Mouse (Mus musculus): ENCODE results near the gene Dtwd1. TPM values are rescaled to one million over a fixed set of nuclear protein-coding genes. Genes with fewer than 3 reads are reported as not detected.

Dtwd1 gene
- total and polyA plus RNA-seq, 3 experiments = 20.5 to 49.3 (median 24.0) TPM

- DNase-seq (ENCODE audit: extremely low read depth) = peak; percentile 19
- in situ Hi-C loops (cut with MboI; ENCODE audit: low pct_ligation_motif_present, low pct_unique_long_range_greater_than_20kb, low sequenced_read_pairs) = no loop called here
Measured at GRCm38 (mm10) chr2:126147723-126148122, 4.2 kb upstream of the Dtwd1 start.

GRCm38 (mm10) chr2:126165277-126166018 is 13.5 kb downstream of the Dtwd1 start:
- in situ Hi-C loops (cut with MboI; ENCODE audit: low pct_ligation_motif_present, low pct_unique_long_range_greater_than_20kb, low sequenced_read_pairs) = no loop called here

More at GRCm38 (mm10) chr2:126147723-126148122, 4.2 kb upstream of the Dtwd1 start:
- Histone ChIP-seq H3K4me1 (ENCODE audit: control insufficient read depth in 1 of 2, insufficient read depth in 2 of 2) (no peaks in the 10 kb centered on the region), H3K27ac (ENCODE audit: insufficient read depth, low read depth) (no peak overlapping the region), H3K4me2 (ENCODE audit: insufficient read depth, low read depth, poor library complexity, severe bottlenecking) (no peak overlapping the region), H3K9ac (ENCODE audit: insufficient read depth, low read depth) (no peak overlapping the region), H3K4me3 (replicated peaks in 1 of 3; ENCODE audit: low read depth in 2 of 3, low read length in 2 of 3, poor library complexity in 1 of 3) (no peak overlapping the region), H3K36me3 (replicated peaks in 1 of 2; ENCODE audit: control insufficient read depth in 1 of 2, insufficient read depth in 1 of 2, low read length in 1 of 2) (no peaks in the 10 kb centered on the region), H3K79me2 (replicated peaks; ENCODE audit: control insufficient read depth, extremely low read depth, insufficient read depth, poor library complexity, severe bottlenecking) (no peaks in the 10 kb centered on the region), H3K27me3 (replicated peaks) (no peaks in the 10 kb centered on the region), H3K9me3 (replicated peaks; ENCODE audit: low read length) (no peaks in the 10 kb centered on the region)
- no peak for TF ChIP-seq ZC3H11A (IDR thresholded peaks at IDR 0.05; ENCODE audit: low read depth, low read length)
- TF ChIP-seq ZNF384 (IDR thresholded peaks at IDR 0.05; ENCODE audit: low read depth, low read length) = no peak
- TF ChIP-seq SMC3 (IDR thresholded peaks at IDR 0.05; ENCODE audit: low read depth, low read length) = no peak
- no peak for TF ChIP-seq MXI1 (IDR thresholded peaks at IDR 0.05; ENCODE audit: low read depth, low read length)
- TF ChIP-seq RCOR1 (conservative IDR thresholded peaks at IDR 0.05; ENCODE audit: low read depth, low read length) = no peak
- no peak for TF ChIP-seq MAFK (IDR thresholded peaks at IDR 0.05; ENCODE audit: insufficient replicate concordance, low read length)
- no peak for TF ChIP-seq JUN (IDR thresholded peaks at IDR 0.05; ENCODE audit: insufficient read depth, low read depth, low read length)
- no peak for TF ChIP-seq USF1 (IDR thresholded peaks at IDR 0.05; ENCODE audit: low read depth, low read length)
- no peak for TF ChIP-seq E2F4 (IDR thresholded peaks at IDR 0.05; ENCODE audit: insufficient replicate concordance, low read depth, low read length)
- TF ChIP-seq POLR2A (IDR thresholded peaks at IDR 0.05; ENCODE audit: low read depth, low read length) = no peak
- no peak for TF ChIP-seq TBP (conservative IDR thresholded peaks at IDR 0.05; ENCODE audit: low read depth, low read length)
- TF ChIP-seq NELFE (IDR thresholded peaks at IDR 0.05; ENCODE audit: low read depth, low read length) = no peak
- no peak for TF ChIP-seq MAX (IDR thresholded peaks at IDR 0.05; ENCODE audit: low read length)
- TF ChIP-seq KAT2A (IDR thresholded peaks at IDR 0.05; ENCODE audit: insufficient replicate concordance, low read length) = no peak
- TF ChIP-seq CTCF (conservative IDR thresholded peaks at IDR 0.05 in 1 of 2, IDR thresholded peaks at IDR 0.05 in 1 of 2; ENCODE audit: low read depth in 2 of 2, low read length in 2 of 2) = no peak
- TF ChIP-seq GABPA (IDR thresholded peaks at IDR 0.05; ENCODE audit: insufficient replicate concordance, low read depth, low read length) = no peak
- no peak for TF ChIP-seq ZKSCAN1 (IDR thresholded peaks at IDR 0.05; ENCODE audit: borderline replicate concordance, low read depth, low read length)
- no peak for TF ChIP-seq HCFC1 (IDR thresholded peaks at IDR 0.05; ENCODE audit: low read depth, low read length)
- TF ChIP-seq NRF1 (IDR thresholded peaks at IDR 0.05; ENCODE audit: low read depth, low read length) = no peak
- dilution Hi-C loops (cut with MboI; ENCODE audit: extremely low pct_ligation_motif_present, extremely low pct_unique_long_range_greater_than_20kb, low sequenced_read_pairs) = no loop called here

More at GRCm38 (mm10) chr2:126165277-126166018, 13.5 kb downstream of the Dtwd1 start:
- no peaks in the 10 kb centered on the region for H3K79me2 ChIP-seq (replicated peaks; ENCODE audit: control insufficient read depth, extremely low read depth, insufficient read depth, poor library complexity, severe bottlenecking)
- H3K9me3 ChIP-seq (replicated peaks; ENCODE audit: low read length) = peaks cover 2% of the 10 kb centered on the region
- H3K9ac ChIP-seq (ENCODE audit: insufficient read depth, low read depth) = no peak overlapping the region
- no peak for DNase-seq (ENCODE audit: extremely low read depth)
- H3K27me3 ChIP-seq (replicated peaks) = no peaks in the 10 kb centered on the region
- no peak overlapping the region for H3K27ac ChIP-seq (ENCODE audit: insufficient read depth, low read depth)
- no peak overlapping the region for H3K4me3 ChIP-seq (replicated peaks in 1 of 3; ENCODE audit: low read depth in 2 of 3, low read length in 2 of 3, poor library complexity in 1 of 3)
- peaks cover 0 to 5% of the 10 kb centered on the region in 2 experiments; a peak in 1 of 4 replicates for H3K4me1 ChIP-seq (ENCODE audit: control insufficient read depth in 1 of 2, insufficient read depth in 2 of 2)
- no peak overlapping the region for H3K4me2 ChIP-seq (ENCODE audit: insufficient read depth, low read depth, poor library complexity, severe bottlenecking)
- dilution Hi-C loops (cut with MboI; ENCODE audit: extremely low pct_ligation_motif_present, extremely low pct_unique_long_range_greater_than_20kb, low sequenced_read_pairs) = no loop called here
- no peak for TF ChIP-seq ZMIZ1 (IDR thresholded peaks at IDR 0.05; ENCODE audit: low read depth, low read length)
- TF ChIP-seq TCF12 (IDR thresholded peaks at IDR 0.05; ENCODE audit: low read depth, low read length) = no peak
- TF ChIP-seq BHLHE40 (IDR thresholded peaks at IDR 0.05; ENCODE audit: low read depth, low read length) = no peak
- no peak for TF ChIP-seq CTCF (conservative IDR thresholded peaks at IDR 0.05 in 1 of 2, IDR thresholded peaks at IDR 0.05 in 1 of 2; ENCODE audit: low read depth in 2 of 2, low read length in 2 of 2)
- TF ChIP-seq MAX (IDR thresholded peaks at IDR 0.05; ENCODE audit: low read length) = no peak
- H3K36me3 ChIP-seq (replicated peaks in 1 of 2; ENCODE audit: control insufficient read depth in 1 of 2, insufficient read depth in 1 of 2, low read length in 1 of 2) = peaks cover 25 to 63% of the 10 kb centered on the region in 2 experiments

All from CH12.LX (cell line).